Mouse (Mus musculus) midbrain, embryonic 11.5 days (tissue): ENCODE data around the gene Myo18b. TPM values are rescaled to one million over a fixed set of nuclear protein-coding genes. Genes with fewer than 3 reads are reported as not detected.

Experiments used
- ATAC-seq: fragments of 200-750 bp; cut with Nextera tagmentation; 2 replicates; pipeline ENCODE4 v1.8.0; 2017; ENCODE audit warnings: moderate TSS enrichment, moderate library complexity; ENCODE audit not compliant: low FRiP score
- DNase-seq: peaks from one replicate; pipeline ENCODE4 v3.0.0; 2015; ENCODE audit warnings: low spot score; ENCODE audit errors: missing footprints
- H3K27ac ChIP-seq: fragments of 300-500 bp; sonication (generic); 2 replicates; pipeline ENCODE4 v1.5.1; 2014; ENCODE audit warnings: low read depth, low read length
- H3K27me3 ChIP-seq: fragments of 300-500 bp; sonication (generic); 2 replicates; pipeline ENCODE4 v1.6.1; 2014; ENCODE audit warnings: mild to moderate bottlenecking, low read length, moderate library complexity, mixed read lengths; ENCODE audit not compliant: control insufficient read depth, insufficient read depth
- H3K36me3 ChIP-seq: fragments of 300-500 bp; sonication (generic); 2 replicates; pipeline ENCODE4 v1.6.1; 2014; ENCODE audit warnings: mild to moderate bottlenecking, low read length, moderate library complexity, mixed read lengths; ENCODE audit not compliant: control insufficient read depth, insufficient read depth
- H3K4me1 ChIP-seq: fragments of 300-500 bp; sonication (generic); 2 replicates; pipeline ENCODE4 v1.6.1; 2014; ENCODE audit warnings: low read length; ENCODE audit not compliant: control insufficient read depth, insufficient read depth
- H3K4me2 ChIP-seq: fragments of 300-500 bp; sonication (generic); 2 replicates; pipeline ENCODE4 v1.6.1; 2014; ENCODE audit warnings: mild to moderate bottlenecking, moderate library complexity
- H3K4me3 ChIP-seq: fragments of 300-500 bp; sonication (generic); 2 replicates; pipeline ENCODE4 v1.5.1; 2014; ENCODE audit warnings: low read depth, low read length
- H3K9ac ChIP-seq: fragments of 300-500 bp; sonication (generic); 2 replicates; pipeline ENCODE4 v1.6.1; 2014; ENCODE audit warnings: low read length
- H3K9me3 ChIP-seq: fragments of 300-500 bp; sonication (generic); 2 replicates; pipeline ENCODE4 v1.6.1; 2016; ENCODE audit warnings: low read length; ENCODE audit not compliant: control insufficient read depth
- WGBS: fragments of 180-500 bp; shearing (Covaris S2); extraction: QIAGEN DNeasy Blood & Tissue Kit; methylation state at CpG from one replicate; pipeline ENCODE4 v1.1.7; 2014; 5-methylcytosine and 5-hydroxymethylcytosine counted together
- polyA plus RNA-seq: library from polyadenylated mRNA; unstranded; fragments of >200 nt; fragmentation: Nextera tagmentation; extraction: Ambion mirVana; gene quantifications from 2 replicates; pipeline ENCODE4 v1.2.1, GENCODE M21; 2014

The Myo18b gene
- polyA plus RNA-seq, 1 experiment from 2014 or later: 0.48 TPM

GRCm38 (mm10) chr5:112730604-112731003, 165.6 kb downstream of the Myo18b start:
- 73% methylated on average over 10 of the region's 10 CpGs for WGBS
- Histone ChIP-seq H3K4me3 (no peak overlapping the region), H3K4me2 (no peak overlapping the region), H3K4me1 (no peaks in the 10 kb centered on the region), H3K9ac (no peak overlapping the region), H3K27me3 (no peaks in the 10 kb centered on the region), H3K36me3 (no peaks in the 10 kb centered on the region), H3K27ac (no peak overlapping the region), H3K9me3 (no peaks in the 10 kb centered on the region)
- DNase-seq: no peak
- no peak for ATAC-seq

- Histone ChIP-seq H3K27ac (no peak overlapping the region), H3K27me3 (no peaks in the 10 kb centered on the region), H3K4me3 (no peak overlapping the region), H3K4me2 (no peak overlapping the region), H3K36me3 (no peaks in the 10 kb centered on the region), H3K4me1 (no peaks in the 10 kb centered on the region), H3K9me3 (no peaks in the 10 kb centered on the region), H3K9ac (no peak overlapping the region)
- DNase-seq (no peak), ATAC-seq (no peak)
- 74% methylated on average over 6 of the region's 6 CpGs for WGBS
Measured at GRCm38 (mm10) chr5:112728432-112728831, 167.7 kb downstream of the Myo18b start.

- DNase-seq: peak; percentile 97
- H3K27me3 ChIP-seq: no peaks in the 10 kb centered on the region
- no peak overlapping the region for H3K9ac ChIP-seq
- WGBS: 45% methylated on average over 12 of the region's 12 CpGs
- no peaks in the 10 kb centered on the region for H3K9me3 ChIP-seq
- ATAC-seq: no peak
- no peak overlapping the region for H3K27ac ChIP-seq
- no peaks in the 10 kb centered on the region for H3K36me3 ChIP-seq
- peaks cover 2% of the 10 kb centered on the region; the same call in 1 of the 2 replicates for H3K4me1 ChIP-seq
- H3K4me2 ChIP-seq: no peak overlapping the region
- no peak overlapping the region for H3K4me3 ChIP-seq
Measured at GRCm38 (mm10) chr5:112718655-112719306, 177.4 kb downstream of the Myo18b start.

- WGBS: 75% methylated on average over 8 of the region's 8 CpGs
- no peaks in the 10 kb centered on the region for H3K9me3 ChIP-seq
- H3K4me3 ChIP-seq: no peak overlapping the region
- H3K4me1 ChIP-seq: peaks cover 2% of the 10 kb centered on the region; the same call in 1 of the 2 replicates
- no peak overlapping the region for H3K9ac ChIP-seq
- H3K27me3 ChIP-seq: no peaks in the 10 kb centered on the region
- H3K27ac ChIP-seq: no peak overlapping the region
- DNase-seq (no peak), ATAC-seq (no peak)
- H3K36me3 ChIP-seq: no peaks in the 10 kb centered on the region
- H3K4me2 ChIP-seq: no peak overlapping the region
Measured at GRCm38 (mm10) chr5:112714679-112715446, 181.3 kb downstream of the Myo18b start.

- ATAC-seq (no peak), DNase-seq (no peak)
- H3K4me3 ChIP-seq: no peak overlapping the region
- H3K36me3 ChIP-seq: no peaks in the 10 kb centered on the region
- no peak overlapping the region for H3K27ac ChIP-seq
- H3K27me3 ChIP-seq: no peaks in the 10 kb centered on the region
- H3K9me3 ChIP-seq: no peaks in the 10 kb centered on the region
- H3K4me1 ChIP-seq: no peaks in the 10 kb centered on the region
- H3K4me2 ChIP-seq: no peak overlapping the region
- H3K9ac ChIP-seq: no peak overlapping the region
Measured at GRCm38 (mm10) chr5:112709831-112710230, 186.3 kb downstream of the Myo18b start.

- H3K36me3 ChIP-seq: no peaks in the 10 kb centered on the region
- ATAC-seq: no peak
- no peak overlapping the region for H3K27ac ChIP-seq
- DNase-seq: no peak
- H3K27me3 ChIP-seq: no peaks in the 10 kb centered on the region
- H3K4me2 ChIP-seq: no peak overlapping the region
- no peak overlapping the region for H3K9ac ChIP-seq
- no peak overlapping the region for H3K4me3 ChIP-seq
- no peaks in the 10 kb centered on the region for H3K4me1 ChIP-seq
- no peaks in the 10 kb centered on the region for H3K9me3 ChIP-seq
Measured at GRCm38 (mm10) chr5:112708441-112708840, 187.7 kb downstream of the Myo18b start.

GRCm38 (mm10) chr5:112707478-112707877, 188.7 kb downstream of the Myo18b start:
- Histone ChIP-seq H3K4me3 (no peak overlapping the region), H3K4me2 (no peak overlapping the region), H3K27ac (no peak overlapping the region), H3K9ac (no peak overlapping the region), H3K4me1 (no peaks in the 10 kb centered on the region), H3K27me3 (no peaks in the 10 kb centered on the region), H3K36me3 (no peaks in the 10 kb centered on the region), H3K9me3 (no peaks in the 10 kb centered on the region)
- DNase-seq: no peak
- no peak for ATAC-seq
- 92% methylated on average over 2 of the region's 2 CpGs for WGBS

GRCm38 (mm10) chr5:112700794-112701193, 195.4 kb downstream of the Myo18b start:
- no peak overlapping the region for H3K4me2 ChIP-seq
- H3K9me3 ChIP-seq: no peaks in the 10 kb centered on the region
- H3K4me1 ChIP-seq: no peaks in the 10 kb centered on the region
- no peak overlapping the region for H3K4me3 ChIP-seq
- no peaks in the 10 kb centered on the region for H3K27me3 ChIP-seq
- H3K9ac ChIP-seq: no peak overlapping the region
- WGBS: 80% methylated on average over 3 of the region's 3 CpGs
- no peak for ATAC-seq
- no peak overlapping the region for H3K27ac ChIP-seq
- no peaks in the 10 kb centered on the region for H3K36me3 ChIP-seq
- no peak for DNase-seq

- WGBS: 76% methylated on average over 4 of the region's 4 CpGs
- no peak for ATAC-seq
- DNase-seq: no peak
Measured at GRCm38 (mm10) chr5:112696683-112697082, 199.5 kb downstream of the Myo18b start.

More at GRCm38 (mm10) chr5:112696683-112697082, 199.5 kb downstream of the Myo18b start:
- no peaks in the 10 kb centered on the region for H3K4me1 ChIP-seq
- no peak overlapping the region for H3K4me3 ChIP-seq
- H3K27ac ChIP-seq: no peak overlapping the region
- H3K36me3 ChIP-seq: no peaks in the 10 kb centered on the region
- no peaks in the 10 kb centered on the region for H3K27me3 ChIP-seq
- no peaks in the 10 kb centered on the region for H3K9me3 ChIP-seq
- H3K9ac ChIP-seq: no peak overlapping the region
- H3K4me2 ChIP-seq: no peak overlapping the region
